Mouse (Mus musculus): ENCODE results near the gene Il27ra. TPM values are rescaled to one million over a fixed set of nuclear protein-coding genes. Genes with fewer than 3 reads are reported as not detected.

Gene Il27ra
- total RNA-seq, 1 experiment = 0.89 TPM

DNA sequence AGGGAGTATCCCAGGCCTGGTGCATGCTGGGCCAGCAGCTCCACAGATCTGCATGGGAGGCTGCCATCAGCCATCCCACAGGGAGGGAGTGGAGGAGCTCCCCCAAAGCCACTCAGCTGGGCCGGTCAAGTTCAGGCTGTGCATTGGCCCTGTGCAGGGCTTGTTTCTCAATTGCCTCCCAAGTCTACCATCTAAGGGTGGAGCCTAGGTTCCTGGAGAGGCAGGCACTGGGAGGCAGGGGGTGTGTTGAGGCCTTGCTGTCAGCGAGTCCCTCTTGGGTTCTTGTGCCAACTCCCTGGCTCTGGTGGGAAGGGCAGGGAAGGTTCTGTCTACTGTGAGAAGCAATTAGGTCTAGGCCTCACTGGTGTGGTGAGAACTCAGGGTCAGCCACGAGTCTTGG, 29.5 kb upstream of the Il27ra start:
- in situ Hi-C loops (cut with MboI; ENCODE audit: low sequenced_read_pairs in 2 of 2, unreplicated experiment in 2 of 2) = no loop called here
- no peak for DNase-seq (ENCODE audit: low read depth, low spot score)
- Histone ChIP-seq H3K4me1 (ENCODE audit: control insufficient read depth in 2 of 2, insufficient read depth in 2 of 2, low read length in 2 of 2, poor library complexity in 1 of 2) (peaks cover 0 to 21% of the 10 kb centered on the region in 2 experiments; a peak in 2 of 4 replicates), H3K4me3 (ENCODE audit: insufficient read depth in 1 of 2, low read depth in 1 of 2, low read length in 2 of 2, poor library complexity in 1 of 2, severe bottlenecking in 1 of 2) (no peak overlapping the region), H3K9me3 (ENCODE audit: control insufficient read depth, insufficient read depth, low read depth, low read length) (no peaks in the 10 kb centered on the region), H3K36me3 (ENCODE audit: control insufficient read depth, insufficient read depth, low read length, poor library complexity, severe bottlenecking) (peaks cover 3% of the 10 kb centered on the region; the same call in 1 of the 2 replicates), H3K9ac (ENCODE audit: insufficient read depth, low read depth, low read length, poor library complexity, severe bottlenecking) (no peak overlapping the region), H3K27ac (ENCODE audit: insufficient read depth, low read depth, low read length, poor library complexity, severe bottlenecking) (no peak overlapping the region)
- no peak for TF ChIP-seq CHD2 (IDR thresholded peaks at IDR 0.05; ENCODE audit: low read depth, low read length)
- TF ChIP-seq ZNF384 (IDR thresholded peaks at IDR 0.05; ENCODE audit: low read depth, low read length) = no peak
- TF ChIP-seq ZC3H11A (IDR thresholded peaks at IDR 0.05; ENCODE audit: borderline replicate concordance, low read depth, low read length) = no peak
- TF ChIP-seq MAFK (IDR thresholded peaks at IDR 0.05; ENCODE audit: insufficient read depth, low read depth, low read length) = no peak
- no peak for TF ChIP-seq HCFC1 (IDR thresholded peaks at IDR 0.05; ENCODE audit: borderline replicate concordance, insufficient read depth, low read length)

DNA sequence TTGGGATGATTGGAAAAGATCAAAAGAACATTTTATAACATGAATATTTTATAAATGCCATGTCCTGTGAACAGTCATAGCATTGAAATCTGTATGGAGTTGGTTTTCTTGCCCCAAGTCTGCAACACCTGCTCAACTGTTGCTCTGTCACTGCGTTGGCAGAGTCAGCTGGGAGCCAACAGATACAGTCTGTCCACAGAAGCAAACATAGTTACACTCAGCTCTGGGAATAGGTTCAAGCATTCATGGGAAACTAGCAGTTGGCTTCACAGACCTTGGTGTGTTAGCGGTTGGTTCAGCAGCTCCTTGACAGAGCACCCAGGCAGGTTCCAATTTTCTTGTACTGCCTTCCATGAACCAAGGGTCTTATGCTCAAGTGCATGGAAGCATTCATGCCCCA, 28.3 kb upstream of the Il27ra start:
- no peak overlapping the region for H3K4me3 ChIP-seq (ENCODE audit: insufficient read depth in 1 of 2, low read depth in 1 of 2, low read length in 2 of 2, poor library complexity in 1 of 2, severe bottlenecking in 1 of 2)
- H3K4me1 ChIP-seq (ENCODE audit: control insufficient read depth in 2 of 2, insufficient read depth in 2 of 2, low read length in 2 of 2, poor library complexity in 1 of 2) = peaks cover under 1 to 15% of the 10 kb centered on the region in 2 experiments; a peak in 3 of 4 replicates
- no peak for TF ChIP-seq MAFK (IDR thresholded peaks at IDR 0.05; ENCODE audit: insufficient read depth, low read depth, low read length)
- no peak for TF ChIP-seq HCFC1 (IDR thresholded peaks at IDR 0.05; ENCODE audit: borderline replicate concordance, insufficient read depth, low read length)
- no peaks in the 10 kb centered on the region; the same call in 1 of the 2 replicates for H3K36me3 ChIP-seq (ENCODE audit: control insufficient read depth, insufficient read depth, low read length, poor library complexity, severe bottlenecking)
- no peak for DNase-seq (ENCODE audit: low read depth, low spot score)
- no peaks in the 10 kb centered on the region for H3K9me3 ChIP-seq (ENCODE audit: control insufficient read depth, insufficient read depth, low read depth, low read length)
- in situ Hi-C loops (cut with MboI; ENCODE audit: low sequenced_read_pairs in 2 of 2, unreplicated experiment in 2 of 2) = no loop called here
- no peak overlapping the region for H3K27ac ChIP-seq (ENCODE audit: insufficient read depth, low read depth, low read length, poor library complexity, severe bottlenecking)
- H3K9ac ChIP-seq (ENCODE audit: insufficient read depth, low read depth, low read length, poor library complexity, severe bottlenecking) = no peak overlapping the region

DNA sequence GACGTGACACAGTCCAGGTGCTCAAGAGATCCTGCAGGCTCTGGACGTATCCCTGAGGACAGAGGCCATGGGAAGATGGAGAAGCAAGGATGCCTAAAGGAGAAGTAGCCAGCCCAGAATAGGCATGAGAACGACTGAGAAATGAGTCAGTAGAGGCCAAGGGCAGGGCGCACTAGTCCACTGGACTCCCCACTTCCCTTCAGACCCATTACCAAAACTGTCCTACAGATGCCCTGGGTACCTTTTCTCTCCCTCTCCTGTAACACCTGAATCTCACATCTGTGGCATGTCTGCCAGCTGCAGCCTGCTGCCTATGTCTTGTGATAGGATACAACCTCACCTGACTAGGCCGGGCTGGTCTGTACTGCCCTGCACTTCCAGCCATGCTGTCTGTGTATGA, 27.9 kb upstream of the Il27ra start:
- Histone ChIP-seq H3K9me3 (ENCODE audit: control insufficient read depth, insufficient read depth, low read depth, low read length) (no peaks in the 10 kb centered on the region), H3K9ac (ENCODE audit: insufficient read depth, low read depth, low read length, poor library complexity, severe bottlenecking) (no peak overlapping the region), H3K4me1 (ENCODE audit: control insufficient read depth in 2 of 2, insufficient read depth in 2 of 2, low read length in 2 of 2, poor library complexity in 1 of 2) (peaks cover 3 to 15% of the 10 kb centered on the region in 2 experiments; a peak in 3 of 4 replicates), H3K27ac (ENCODE audit: insufficient read depth, low read depth, low read length, poor library complexity, severe bottlenecking) (no peak overlapping the region), H3K4me3 (ENCODE audit: insufficient read depth in 1 of 2, low read depth in 1 of 2, low read length in 2 of 2, poor library complexity in 1 of 2, severe bottlenecking in 1 of 2) (no peak overlapping the region), H3K36me3 (ENCODE audit: control insufficient read depth, insufficient read depth, low read length, poor library complexity, severe bottlenecking) (no peaks in the 10 kb centered on the region)
- TF ChIP-seq ZNF384 (IDR thresholded peaks at IDR 0.05; ENCODE audit: low read depth, low read length) = no peak
- TF ChIP-seq MAFK (IDR thresholded peaks at IDR 0.05; ENCODE audit: insufficient read depth, low read depth, low read length) = no peak
- TF ChIP-seq ZC3H11A (IDR thresholded peaks at IDR 0.05; ENCODE audit: borderline replicate concordance, low read depth, low read length) = no peak
- no peak for TF ChIP-seq HCFC1 (IDR thresholded peaks at IDR 0.05; ENCODE audit: borderline replicate concordance, insufficient read depth, low read length)
- no peak for TF ChIP-seq CHD2 (IDR thresholded peaks at IDR 0.05; ENCODE audit: low read depth, low read length)
- no peak for DNase-seq (ENCODE audit: low read depth, low spot score)
- in situ Hi-C loops (cut with MboI; ENCODE audit: low sequenced_read_pairs in 2 of 2, unreplicated experiment in 2 of 2) = no loop called here

DNA sequence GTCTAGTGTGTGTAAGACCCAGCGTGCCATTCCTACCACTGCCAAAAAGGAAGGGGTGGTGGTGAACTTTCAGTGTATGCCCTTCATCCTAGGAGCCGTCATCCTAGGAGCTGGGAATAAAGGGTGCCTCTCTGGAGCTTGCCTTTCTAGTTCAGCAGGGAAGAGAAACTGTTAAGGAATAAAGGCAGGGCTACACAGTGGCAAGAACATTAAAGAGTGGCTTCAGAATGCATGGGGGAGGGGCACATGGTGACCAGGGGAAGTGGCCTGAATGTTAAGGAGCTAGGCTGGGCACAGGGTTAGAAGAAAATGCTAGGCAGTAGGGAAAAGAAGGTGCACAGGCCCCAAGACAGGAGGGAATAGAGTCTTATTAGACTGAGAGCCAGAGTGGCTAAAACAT, 27.4 kb upstream of the Il27ra start:
- Histone ChIP-seq H3K9me3 (ENCODE audit: control insufficient read depth, insufficient read depth, low read depth, low read length) (no peaks in the 10 kb centered on the region), H3K36me3 (ENCODE audit: control insufficient read depth, insufficient read depth, low read length, poor library complexity, severe bottlenecking) (no peaks in the 10 kb centered on the region), H3K4me1 (ENCODE audit: control insufficient read depth in 2 of 2, insufficient read depth in 2 of 2, low read length in 2 of 2, poor library complexity in 1 of 2) (peaks cover 3 to 15% of the 10 kb centered on the region in 2 experiments; a peak in 3 of 4 replicates), H3K27ac (ENCODE audit: insufficient read depth, low read depth, low read length, poor library complexity, severe bottlenecking) (no peak overlapping the region), H3K9ac (ENCODE audit: insufficient read depth, low read depth, low read length, poor library complexity, severe bottlenecking) (no peak overlapping the region), H3K4me3 (ENCODE audit: insufficient read depth in 1 of 2, low read depth in 1 of 2, low read length in 2 of 2, poor library complexity in 1 of 2, severe bottlenecking in 1 of 2) (no peak overlapping the region)
- TF ChIP-seq CHD2 (IDR thresholded peaks at IDR 0.05; ENCODE audit: low read depth, low read length) (no peak), ZNF384 (IDR thresholded peaks at IDR 0.05; ENCODE audit: low read depth, low read length) (no peak), HCFC1 (IDR thresholded peaks at IDR 0.05; ENCODE audit: borderline replicate concordance, insufficient read depth, low read length) (no peak), ZC3H11A (IDR thresholded peaks at IDR 0.05; ENCODE audit: borderline replicate concordance, low read depth, low read length) (no peak), MAFK (IDR thresholded peaks at IDR 0.05; ENCODE audit: insufficient read depth, low read depth, low read length) (no peak)
- DNase-seq (ENCODE audit: low read depth, low spot score) = no peak
- in situ Hi-C loops (cut with MboI; ENCODE audit: low sequenced_read_pairs in 2 of 2, unreplicated experiment in 2 of 2) = no loop called here

- in situ Hi-C loops (cut with MboI; ENCODE audit: low sequenced_read_pairs in 2 of 2, unreplicated experiment in 2 of 2) = no loop called here
Observed at GRCm38 (mm10) chr8:84069169-84069568, 26.8 kb upstream of the Il27ra start.

More at GRCm38 (mm10) chr8:84069169-84069568, 26.8 kb upstream of the Il27ra start:
- H3K27ac ChIP-seq (ENCODE audit: insufficient read depth, low read depth, low read length, poor library complexity, severe bottlenecking) = no peak overlapping the region
- DNase-seq (ENCODE audit: low read depth, low spot score) = no peak
- H3K4me3 ChIP-seq (ENCODE audit: insufficient read depth in 1 of 2, low read depth in 1 of 2, low read length in 2 of 2, poor library complexity in 1 of 2, severe bottlenecking in 1 of 2) = no peak overlapping the region
- TF ChIP-seq ZNF384 (IDR thresholded peaks at IDR 0.05; ENCODE audit: low read depth, low read length) (no peak), ZC3H11A (IDR thresholded peaks at IDR 0.05; ENCODE audit: borderline replicate concordance, low read depth, low read length) (no peak), HCFC1 (IDR thresholded peaks at IDR 0.05; ENCODE audit: borderline replicate concordance, insufficient read depth, low read length) (no peak), CHD2 (IDR thresholded peaks at IDR 0.05; ENCODE audit: low read depth, low read length) (no peak), MAFK (IDR thresholded peaks at IDR 0.05; ENCODE audit: insufficient read depth, low read depth, low read length) (no peak)
- peaks cover 3 to 15% of the 10 kb centered on the region in 2 experiments; a peak in 3 of 4 replicates for H3K4me1 ChIP-seq (ENCODE audit: control insufficient read depth in 2 of 2, insufficient read depth in 2 of 2, low read length in 2 of 2, poor library complexity in 1 of 2)
- no peak overlapping the region for H3K9ac ChIP-seq (ENCODE audit: insufficient read depth, low read depth, low read length, poor library complexity, severe bottlenecking)
- H3K36me3 ChIP-seq (ENCODE audit: control insufficient read depth, insufficient read depth, low read length, poor library complexity, severe bottlenecking) = no peaks in the 10 kb centered on the region
- H3K9me3 ChIP-seq (ENCODE audit: control insufficient read depth, insufficient read depth, low read depth, low read length) = no peaks in the 10 kb centered on the region

Data from ES-E14 (cell line).